Mouse (Mus musculus) liver, embryonic 14.5 days (tissue): ENCODE measurements around the gene Ptprs.

Experiments used
- CTCF ChIP-seq: IDR thresholded peaks from 2 replicates; pipeline ENCODE4 v1.5.1; 2016; ENCODE audit warnings: antibody characterized with exemption, low read depth, control low read depth
- EP300 ChIP-seq: IDR thresholded peaks from 2 replicates; pipeline ENCODE4 v1.6.1; 2016; ENCODE audit warnings: antibody characterized with exemption, low read depth

DNA sequence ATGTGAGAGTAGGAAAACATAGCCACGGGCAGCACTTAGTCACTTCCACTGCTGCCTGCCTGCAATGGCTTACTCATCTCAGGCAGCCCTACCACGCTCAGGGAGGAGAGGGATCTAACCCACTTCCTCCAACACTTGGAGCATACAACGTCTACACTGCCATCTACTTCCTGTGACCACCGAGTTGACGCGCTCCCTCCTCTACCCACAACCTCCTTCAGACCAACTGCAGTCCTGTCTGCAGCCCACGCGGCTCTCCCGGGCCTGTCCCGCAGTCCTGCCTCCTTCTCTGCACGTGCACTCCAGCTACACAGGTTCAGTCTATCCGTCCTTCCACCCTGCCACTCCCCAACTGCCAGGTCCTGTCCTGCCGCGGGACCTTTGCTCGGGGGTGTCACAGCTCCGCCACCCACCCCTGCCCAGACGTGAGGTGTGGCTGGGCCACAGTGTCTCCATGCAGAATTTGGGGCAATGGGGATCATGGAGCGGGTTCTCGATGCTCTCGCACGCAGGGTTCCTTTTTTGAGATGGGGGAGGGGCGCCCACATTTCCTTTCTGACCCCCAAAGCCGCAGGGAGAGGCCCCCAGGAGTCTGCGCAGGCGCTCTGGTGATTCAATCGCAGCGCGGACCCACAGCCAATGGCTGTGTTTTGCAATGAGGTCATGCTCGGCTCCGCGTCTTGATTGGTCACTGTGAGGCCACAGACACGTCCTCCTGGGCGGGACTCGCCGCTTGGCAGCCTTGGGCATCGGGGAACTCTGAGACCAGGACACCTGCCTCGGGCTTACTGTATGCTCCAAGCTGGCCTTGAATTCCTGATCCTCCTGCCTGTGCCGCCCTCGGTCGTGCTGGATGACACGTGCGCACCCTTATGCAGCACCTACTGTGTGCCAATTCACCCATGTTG is 31.1 kb upstream of the Ptprs start:
- TF ChIP-seq CTCF (no peak), EP300 (no peak)
